Mouse (Mus musculus) MEL (cell line): Measurements from ENCODE around the gene Ror2. TPM values are rescaled to one million over a fixed set of nuclear protein-coding genes. Genes with fewer than 3 reads are reported as not detected.

ENCODE experiments used
- DNase-seq: peaks from one replicate; pipeline ENCODE4 v3.0.0; 2011; ENCODE audit warnings: low read depth, low spot score
- H3K27ac ChIP-seq: 2 replicates; pipeline ENCODE4 v1.5.1; 2012; ENCODE audit warnings: low read depth, mild to moderate bottlenecking, control low read depth, low read length, moderate library complexity; ENCODE audit not compliant: control insufficient read depth
- H3K27me3 ChIP-seq, 2 experiments: fragments of 150-350 bp in 1 of 2; sonication (generic) in 1 of 2; 2 replicates each; pipeline ENCODE4 v1.6.1; 2012; ENCODE audit warnings: low read length in 2 of 2, mild to moderate bottlenecking in 2 of 2, improper control_type of control experiment in 1 of 2, moderate library complexity in 1 of 2; ENCODE audit not compliant: insufficient read depth in 2 of 2, control insufficient read depth in 1 of 2
- H3K36me3 ChIP-seq, 2 experiments: 2 replicates each; pipeline ENCODE4 v1.6.1; 2012 to 2014; ENCODE audit warnings: low read length in 2 of 2, improper control_type of control experiment in 1 of 2, inconsistent platforms in 1 of 2, mild to moderate bottlenecking in 1 of 2; ENCODE audit not compliant: insufficient read depth in 2 of 2, control insufficient read depth in 1 of 2
- H3K4me1 ChIP-seq, 2 experiments: fragments of 150-350 bp in 1 of 2; sonication (generic) in 1 of 2; 2 replicates each; pipeline ENCODE4 v1.6.1; 2012; ENCODE audit warnings: low read length in 2 of 2, improper control_type of control experiment in 1 of 2, mild to moderate bottlenecking in 1 of 2; ENCODE audit not compliant: insufficient read depth in 2 of 2, control insufficient read depth in 1 of 2
- H3K4me3 ChIP-seq, 2 experiments: fragments of 150-350 bp in 1 of 2; sonication (generic) in 1 of 2; 2 replicates each; pipeline ENCODE4 v1.5.1; 2012; ENCODE audit warnings: low read depth in 2 of 2, low read length in 2 of 2, mild to moderate bottlenecking in 2 of 2, moderate library complexity in 2 of 2, control low read depth in 1 of 2, improper control_type of control experiment in 1 of 2; ENCODE audit not compliant: control insufficient read depth in 1 of 2, insufficient read depth in 1 of 2
- H3K79me2 ChIP-seq: 2 replicates; pipeline ENCODE4 v1.6.1; 2012; ENCODE audit warnings: mild to moderate bottlenecking, low read length, moderate library complexity; ENCODE audit not compliant: control insufficient read depth, poor library complexity, insufficient read depth
- H3K9ac ChIP-seq: 2 replicates; pipeline ENCODE4 v1.6.1; 2012; ENCODE audit warnings: low read depth, mild to moderate bottlenecking, control low read depth, low read length, moderate library complexity; ENCODE audit not compliant: control insufficient read depth, poor library complexity, severe bottlenecking
- H3K9me3 ChIP-seq: fragments of 150-350 bp; sonication (generic); replicated peaks from 2 replicates; pipeline ENCODE4 v1.6.1; 2012; ENCODE audit warnings: mild to moderate bottlenecking, low read length, improper control_type of control experiment, moderate library complexity; ENCODE audit not compliant: insufficient read depth
- BHLHE40 ChIP-seq: IDR thresholded peaks from 2 replicates; pipeline ENCODE4 v1.6.1; 2012; ENCODE audit warnings: low read depth, mild to moderate bottlenecking, inconsistent platforms, low read length, improper control_type of control experiment, borderline replicate concordance
- CHD1 ChIP-seq: IDR thresholded peaks from 2 replicates; pipeline ENCODE4 v1.6.1; 2012; ENCODE audit warnings: low read depth, mild to moderate bottlenecking, inconsistent platforms, low read length, improper control_type of control experiment
- E2F4 ChIP-seq: IDR thresholded peaks from 2 replicates; pipeline ENCODE4 v1.6.1; 2011; ENCODE audit warnings: low read depth, low read length, improper control_type of control experiment, borderline replicate concordance
- ELF1 ChIP-seq: IDR thresholded peaks from 2 replicates; pipeline ENCODE4 v1.6.1; 2014; ENCODE audit warnings: low read depth, mild to moderate bottlenecking, inconsistent platforms, low read length, improper control_type of control experiment, moderate library complexity
- GATA1 ChIP-seq: IDR thresholded peaks from 2 replicates; pipeline ENCODE4 v1.6.1; 2011; ENCODE audit warnings: low read depth, low read length, improper control_type of control experiment
- JUND ChIP-seq: IDR thresholded peaks from 2 replicates; pipeline ENCODE4 v1.6.1; 2011; ENCODE audit warnings: low read depth, mild to moderate bottlenecking, improper control_type of control experiment, low read length
- KAT2A ChIP-seq: conservative IDR thresholded peaks from 2 replicates; pipeline ENCODE4 v1.6.1; 2012; ENCODE audit warnings: low read depth, low read length, improper control_type of control experiment, inconsistent platforms
- MAX ChIP-seq: IDR thresholded peaks from 2 replicates; pipeline ENCODE4 v1.6.1; 2011; ENCODE audit warnings: low read length, improper control_type of control experiment
- MXI1 ChIP-seq: IDR thresholded peaks from 2 replicates; pipeline ENCODE4 v1.6.1; 2011; ENCODE audit warnings: mild to moderate bottlenecking, low read depth, low read length, improper control_type of control experiment
- MYC ChIP-seq: IDR thresholded peaks from 2 replicates; pipeline ENCODE4 v1.6.1; 2011; ENCODE audit warnings: low read depth, mild to moderate bottlenecking, low read length, improper control_type of control experiment, moderate library complexity
- NELFE ChIP-seq: IDR thresholded peaks from 2 replicates; pipeline ENCODE4 v1.6.1; 2011; ENCODE audit warnings: low read depth, low read length, improper control_type of control experiment
- NRF1 ChIP-seq: IDR thresholded peaks from 2 replicates; pipeline ENCODE4 v1.6.1; 2014; ENCODE audit warnings: low read depth, mild to moderate bottlenecking, inconsistent platforms, low read length, improper control_type of control experiment, moderate library complexity; ENCODE audit not compliant: poor library complexity, insufficient read depth, severe bottlenecking
- POLR2A ChIP-seq, 2 experiments: IDR thresholded peaks; 2 replicates each; pipeline ENCODE4 v1.6.1; 2011 to 2012; ENCODE audit warnings: low read length in 2 of 2, mild to moderate bottlenecking in 2 of 2, control low read depth in 1 of 2, improper control_type of control experiment in 1 of 2, low read depth in 1 of 2, moderate library complexity in 1 of 2; ENCODE audit not compliant: control insufficient read depth in 1 of 2, insufficient read depth in 1 of 2, poor library complexity in 1 of 2
- POLR2AphosphoS2 ChIP-seq: IDR thresholded peaks from 2 replicates; pipeline ENCODE4 v1.6.1; 2011; ENCODE audit warnings: low read length, improper control_type of control experiment
- POLR2AphosphoS5 ChIP-seq: IDR thresholded peaks from 2 replicates; pipeline ENCODE4 v1.6.1; 2012; ENCODE audit warnings: low read depth, borderline replicate concordance, mild to moderate bottlenecking, inconsistent platforms, low read length, moderate library complexity, mixed read lengths
- SIN3A ChIP-seq: IDR thresholded peaks from 2 replicates; pipeline ENCODE4 v1.6.1; 2012; ENCODE audit warnings: low read length, improper control_type of control experiment, inconsistent platforms
- SMC3 ChIP-seq: IDR thresholded peaks from 2 replicates; pipeline ENCODE4 v1.6.1; 2011; ENCODE audit warnings: low read depth, low read length, improper control_type of control experiment
- TAL1 ChIP-seq: IDR thresholded peaks from 2 replicates; pipeline ENCODE4 v1.6.1; 2012; ENCODE audit warnings: mild to moderate bottlenecking, inconsistent platforms, low read length, moderate library complexity, mixed read lengths
- ZC3H11A ChIP-seq: IDR thresholded peaks from 2 replicates; pipeline ENCODE4 v1.6.1; 2012; ENCODE audit warnings: low read depth, mild to moderate bottlenecking, inconsistent platforms, low read length, improper control_type of control experiment
- polyA plus RNA-seq, 2 experiments: library from polyadenylated mRNA; stranded (reverse) in 1 of 2; unstranded in 1 of 2; fragments of >175 nt in 1 of 2; fragments of >200 nt in 1 of 2; gene quantifications; 2 replicates each; pipeline versions ENCODE4 v1.2.1 to v1.2.4; 2012; ENCODE audit warnings: low replicate concordance in 2 of 2, low read depth in 1 of 2; ENCODE audit not compliant: insufficient read length in 2 of 2, insufficient read depth in 1 of 2, missing spikeins in 1 of 2
- total RNA-seq: library from RNA; depleted of rRNA; stranded (reverse); fragments of 300-350 nt; gene quantifications from 2 replicates; pipeline ENCODE4 v1.2.3, GENCODE M21; 2012

Ror2 gene
- total and polyA plus RNA-seq, 3 experiments: not detected

- Histone ChIP-seq H3K27me3 (no peaks in the 10 kb centered on the region), H3K4me3 (no peak overlapping the region), H3K27ac (no peak overlapping the region), H3K4me1 (no peaks in the 10 kb centered on the region), H3K79me2 (no peaks in the 10 kb centered on the region), H3K9ac (no peak overlapping the region), H3K9me3 (no peaks in the 10 kb centered on the region), H3K36me3 (no peaks in the 10 kb centered on the region)
- DNase-seq: no peak
- TF ChIP-seq E2F4 (no peak), MXI1 (no peak), BHLHE40 (no peak), ELF1 (no peak), JUND (no peak), MYC (no peak), ZC3H11A (no peak), CHD1 (no peak), GATA1 (no peak), SIN3A (no peak), SMC3 (no peak), NRF1 (no peak), POLR2A (IDR thresholded peaks at IDR 0.05; ENCODE audit: control insufficient read depth in 1 of 2, insufficient read depth in 1 of 2, low read depth in 1 of 2, low read length in 2 of 2, poor library complexity in 1 of 2) (no peak), MAX (no peak), TAL1 (no peak), NELFE (no peak), KAT2A (no peak), POLR2AphosphoS2 (no peak)
These were observed 9.5 kb downstream of the Ror2 start for GRCm38 (mm10) chr13:53276381-53276780.

GRCm38 (mm10) chr13:53275778-53276177, 10.1 kb downstream of the Ror2 start:
- TF ChIP-seq POLR2AphosphoS5: no peak
- TF ChIP-seq, all 39 proteins: peak for 0
- H3K79me2 ChIP-seq: no peaks in the 10 kb centered on the region
- no peak overlapping the region for H3K4me3 ChIP-seq
- H3K9ac ChIP-seq: no peak overlapping the region
- no peaks in the 10 kb centered on the region for H3K4me1 ChIP-seq
- no peak for DNase-seq
- H3K27ac ChIP-seq: no peak overlapping the region
- H3K36me3 ChIP-seq: no peaks in the 10 kb centered on the region
- no peaks in the 10 kb centered on the region for H3K9me3 ChIP-seq
- no peaks in the 10 kb centered on the region for H3K27me3 ChIP-seq
